Mouse (Mus musculus) kidney, adult 2 months (tissue): ENCODE measurements around the gene Sarm1.

Experiments
- CTCF ChIP-seq: fragments of 200-500 bp; conservative IDR thresholded peaks from 2 replicates; pipeline ENCODE4 v1.5.1; 2011; ENCODE audit warnings: low read depth, mild to moderate bottlenecking, control low read depth, low read length, moderate library complexity, mixed read lengths; ENCODE audit not compliant: insufficient read depth, insufficient read length
- POLR2A ChIP-seq: fragments of 200-500 bp; IDR thresholded peaks from one replicate; pipeline ENCODE4 v1.6.1; 2011; ENCODE audit warnings: low read depth, low read length, control low read depth

GRCm38 (mm10) chr11:78431176-78431575, 66.4 kb downstream of the Sarm1 start:
- no peak for TF ChIP-seq CTCF
- no peak for TF ChIP-seq POLR2A
